Comparison of ENCODE assay signal across 10 mouse cellular contexts in genomic region chr11:67376308-67376707, GRCm38 (mm10). TPM values are rescaled to one million over a fixed set of nuclear protein-coding genes. Genes with fewer than 3 reads are reported as not detected.
A peak's percentile ranks its signal among the peaks of the same experiment; 100 is the strongest.
DNase-seq lines count a peak whose midpoint lies in the region; ATAC-seq and TF ChIP-seq lines count a peak whose summit lies in the region.
"Had no signal": no experiment of that assay in that cellular context is flagged by ENCODE, and none has a peak within 500 bp of the region (broad histone marks: within the 10 kb centered on the region; RNA-seq: fewer than 3 reads in every experiment).

No protein-coding gene starts in this region.

- no peak overlapping the region for H3K9ac ChIP-seq in kidney, postnatal 0 days (ENCODE audit: low read depth, low read length)
- H3K9ac ChIP-seq in kidney, embryonic 16.5 days (replicated peaks; ENCODE audit: low read length), result no peak overlapping the region
- H3K9ac ChIP-seq: forebrain, embryonic 12.5 days; liver, embryonic 15.5 days had no signal

- ATAC-seq in kidney, postnatal 0 days (replicated peaks; ENCODE audit: low FRiP score, low read depth), result no peak
- ATAC-seq in kidney, embryonic 16.5 days (ENCODE audit: low FRiP score, low TSS enrichment), result no peak
- peak; percentile 37; the same call in 1 of the 2 replicates for ATAC-seq in granulocyte monocyte progenitor cell, adult 5-6 weeks (replicated peaks; ENCODE audit: poor library complexity, severe bottlenecking)

- no peak overlapping the region for H3K4me3 ChIP-seq in kidney, postnatal 0 days (replicated peaks; ENCODE audit: low read depth, low read length)
- H3K4me3 ChIP-seq in kidney, embryonic 16.5 days (ENCODE audit: low read length), result no peak overlapping the region
- no peak overlapping the region for H3K4me3 ChIP-seq in E14TG2a.4 (replicated peaks; ENCODE audit: low read length)
- H3K4me3 ChIP-seq: forebrain, embryonic 12.5 days; liver, embryonic 15.5 days had no signal

- no peaks in the 10 kb centered on the region for H3K9me3 ChIP-seq in kidney, postnatal 0 days (replicated peaks; ENCODE audit: low read length)
- no peaks in the 10 kb centered on the region for H3K9me3 ChIP-seq in kidney, embryonic 16.5 days (ENCODE audit: low read length)
- no peaks in the 10 kb centered on the region for H3K9me3 ChIP-seq in E14TG2a.4 (ENCODE audit: low read length)
- H3K9me3 ChIP-seq: forebrain, embryonic 12.5 days; liver, embryonic 15.5 days had no signal

- H3K4me2 ChIP-seq in kidney, postnatal 0 days (ENCODE audit: low read length), result no peak overlapping the region
- H3K4me2 ChIP-seq in kidney, embryonic 16.5 days (replicated peaks; ENCODE audit: low read depth, low read length), result no peak overlapping the region
- H3K4me2 ChIP-seq: forebrain, embryonic 12.5 days; liver, embryonic 15.5 days had no signal

- no peak overlapping the region for H3K27ac ChIP-seq in kidney, postnatal 0 days
- H3K27ac ChIP-seq in kidney, embryonic 16.5 days (ENCODE audit: low read length), result no peak overlapping the region
- H3K27ac ChIP-seq: forebrain, embryonic 12.5 days; liver, embryonic 15.5 days had no signal

- H3K36me3 ChIP-seq in kidney, postnatal 0 days (ENCODE audit: insufficient read depth, low read length), result no peaks in the 10 kb centered on the region
- no peaks in the 10 kb centered on the region for H3K36me3 ChIP-seq in kidney, embryonic 16.5 days (ENCODE audit: insufficient read depth, low read length)
- H3K36me3 ChIP-seq in E14TG2a.4 (ENCODE audit: insufficient read depth, low read length), result no peaks in the 10 kb centered on the region
- H3K36me3 ChIP-seq: forebrain, embryonic 12.5 days; liver, embryonic 15.5 days had no signal

- H3K4me1 ChIP-seq in kidney, postnatal 0 days (replicated peaks; ENCODE audit: insufficient read depth, low read length), result no peaks in the 10 kb centered on the region
- H3K4me1 ChIP-seq in kidney, embryonic 16.5 days (ENCODE audit: insufficient read depth, low read length), result peaks cover 13% of the 10 kb centered on the region
- H3K4me1 ChIP-seq in E14TG2a.4 (replicated peaks; ENCODE audit: low read depth, low read length), result peaks cover 72% of the 10 kb centered on the region
- H3K4me1 ChIP-seq: liver, embryonic 15.5 days had no signal

- no peaks in the 10 kb centered on the region for H3K27me3 ChIP-seq in kidney, postnatal 0 days (ENCODE audit: insufficient read depth, low read length)
- H3K27me3 ChIP-seq in kidney, embryonic 16.5 days (ENCODE audit: insufficient read depth, low read length), result no peaks in the 10 kb centered on the region
- H3K27me3 ChIP-seq in E14TG2a.4 (ENCODE audit: insufficient read depth, low read length), result no peaks in the 10 kb centered on the region
- H3K27me3 ChIP-seq: forebrain, embryonic 12.5 days; liver, embryonic 15.5 days had no signal

- peak; percentile 45 for DNase-seq in kidney, postnatal 0 days (ENCODE audit: low spot score)
- DNase-seq in A20 (ENCODE audit: low read depth, low spot score), result peak; percentile 55
- no peak for DNase-seq in spleen, adult 18-20 months
- no peak for DNase-seq in right cerebral cortex, postnatal 25 days

- peak; percentile 74 for TF ChIP-seq CTCF in kidney, postnatal 0 days (IDR thresholded peaks at IDR 0.05; ENCODE audit: low read depth)
- TF ChIP-seq CTCF in E14TG2a.4 (conservative IDR thresholded peaks at IDR 0.05; ENCODE audit: low read length), result peak; percentile 91

RNA-seq across cellular contexts. Expression of gene Myh13, which starts 54.9 kb away (rescaled TPM):
- polyA plus RNA-seq in kidney, postnatal 0 days (2015; fragmentation: Nextera tagmentation; extraction: Ambion mirVana), result not detected in 2 replicates
- polyA plus RNA-seq in kidney, embryonic 16.5 days (2015; fragmentation: Nextera tagmentation; extraction: Ambion mirVana), result not detected in 2 replicates
- total RNA-seq in granulocyte monocyte progenitor cell, adult 5-6 weeks (2014; fragmentation: Nextera tagmentation), result not detected in 2 replicates
- not detected in 2 replicates for total RNA-seq in granulocyte monocyte progenitor cell, adult 5-6 weeks (2017)
- total RNA-seq: heart, postnatal 36 days had no signal
- polyA plus RNA-seq: forebrain, embryonic 12.5 days; liver, embryonic 15.5 days had no signal

Comparison
In these comparisons a context has a peak if more than half of its experiments do, and no peak if none do; other contexts are left out.
1. DNase-seq: peak in kidney, postnatal 0 days (single experiment) and A20 (single experiment); none in spleen, adult 18-20 months (0 of 2) and right cerebral cortex, postnatal 25 days (single experiment).